Mouse (Mus musculus): ENCODE measurements around the gene 1110051M20Rik.

DNA sequence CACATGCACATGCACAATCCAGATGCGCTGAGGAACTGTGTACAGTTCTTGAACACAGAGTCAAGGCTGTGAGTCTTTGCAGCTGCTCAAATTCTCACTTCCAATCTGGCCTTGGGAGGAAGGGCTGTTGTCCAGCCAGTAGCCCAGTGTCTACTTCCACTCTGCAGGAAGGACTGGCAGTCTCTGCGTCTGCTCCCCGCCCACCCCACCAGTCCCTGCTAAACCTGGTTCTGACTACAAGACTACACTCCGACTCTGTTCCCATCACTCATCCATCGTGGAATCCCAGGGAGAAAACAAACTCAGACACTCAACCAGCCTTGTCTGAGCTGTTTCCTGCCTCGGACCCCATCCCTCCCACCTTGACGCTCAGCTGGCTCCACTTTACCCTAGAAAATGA is 31.3 kb upstream of the 1110051M20Rik start:
- no peak for TF ChIP-seq CTCF (IDR thresholded peaks at IDR 0.05; ENCODE audit: insufficient read depth, low read length)
- no peak for TF ChIP-seq POLR2A (IDR thresholded peaks at IDR 0.05; ENCODE audit: borderline replicate concordance, extremely low read depth, low read depth, low read length)
